Mouse (Mus musculus) adipocyte (in vitro differentiated cells): Measurements from ENCODE around the gene Fzr1.

Experiments used
- DNase-seq: peaks from one replicate; pipeline ENCODE4 v3.0.0-alpha.2; 2016; ENCODE audit warnings: low spot score

The Fzr1 gene

GRCm38 (mm10) chr10:81382039-81382438 is 3.7 kb upstream of the Fzr1 start:
- DNase-seq = no peak

GRCm38 (mm10) chr10:81379809-81380378 is 1.6 kb upstream of the Fzr1 start:
- DNase-seq = no peak

GRCm38 (mm10) chr10:81379183-81379553 is 852 bp upstream of the Fzr1 start:
- no peak for DNase-seq

- DNase-seq = peak; percentile 100
Observed at GRCm38 (mm10) chr10:81378553-81379182, 352 bp upstream of the Fzr1 start.

GRCm38 (mm10) chr10:81377362-81377664 is 1.0 kb downstream of the Fzr1 start:
- DNase-seq = peak; percentile 30

- DNase-seq = peak; percentile 71
Observed at GRCm38 (mm10) chr10:81376561-81377361, 1.6 kb downstream of the Fzr1 start.

GRCm38 (mm10) chr10:81375322-81375721 is 3.0 kb downstream of the Fzr1 start:
- DNase-seq = no peak

- no peak for DNase-seq
Observed at GRCm38 (mm10) chr10:81367207-81367495, 11.2 kb downstream of the Fzr1 start.

GRCm38 (mm10) chr10:81366477-81367206 is 11.7 kb downstream of the Fzr1 start:
- peak; percentile 50 for DNase-seq

- peak; percentile 52 for DNase-seq
Observed at GRCm38 (mm10) chr10:81365672-81366476, 12.4 kb downstream of the Fzr1 start, which contains the start of gene 4930404N11Rik. TSS of gene 4930404N11Rik (minus strand) at chr10:81365816.

- DNase-seq = no peak
Observed at GRCm38 (mm10) chr10:81365073-81365472, 13.2 kb downstream of the Fzr1 start.

- DNase-seq = no peak
Observed at GRCm38 (mm10) chr10:81364666-81365065, 13.7 kb downstream of the Fzr1 start.

- DNase-seq = no peak
Observed at GRCm38 (mm10) chr10:81363436-81364346, 14.6 kb downstream of the Fzr1 start.

GRCm38 (mm10) chr10:81362336-81362949 is 15.9 kb downstream of the Fzr1 start:
- DNase-seq = no peak

- no peak for DNase-seq
Observed at GRCm38 (mm10) chr10:81360721-81361120, 17.6 kb downstream of the Fzr1 start.

- DNase-seq = peak; percentile 87
Observed at GRCm38 (mm10) chr10:81358841-81359240, 19.5 kb downstream of the Fzr1 start.

GRCm38 (mm10) chr10:81358209-81358608 is 20.1 kb downstream of the Fzr1 start:
- DNase-seq = peak; percentile 76

- peak; percentile 86 for DNase-seq
Observed at GRCm38 (mm10) chr10:81356991-81357844, 21.1 kb downstream of the Fzr1 start, which contains the start of gene Mfsd12. TSS of gene Mfsd12 (plus strand) at chr10:81357491.

GRCm38 (mm10) chr10:81356352-81356990 is 21.8 kb downstream of the Fzr1 start:
- DNase-seq = no peak
